Comparison of ENCODE assay signal across 19 mouse cellular contexts in genomic region chr6:32388276-32388675, GRCm38 (mm10).
A peak's percentile ranks its signal among the peaks of the same experiment; 100 is the strongest.
DNase-seq lines count a peak whose midpoint lies in the region; ATAC-seq lines count a peak whose summit lies in the region.
"Had no signal": no experiment of that assay in that cellular context is flagged by ENCODE, and none has a peak within 500 bp of the region (broad histone marks: within the 10 kb centered on the region; RNA-seq: fewer than 3 reads in every experiment).

No protein-coding gene starts in this region.

- 16% methylated on average over 1 of the region's 1 CpGs for WGBS in heart, embryonic 11.5 days (ENCODE audit: insufficient replicate concordance)

- H3K4me2 ChIP-seq in heart, embryonic 11.5 days = no peak overlapping the region
- H3K4me2 ChIP-seq: forebrain, embryonic 13.5 days; hindbrain, embryonic 15.5 days; liver, embryonic 15.5 days had no signal

- ATAC-seq in heart, embryonic 11.5 days (replicated peaks; ENCODE audit: insufficient number of reproducible peaks, low FRiP score, low TSS enrichment) = no peak
- ATAC-seq in erythroblast, adult 5-6 weeks (replicated peaks; ENCODE audit: low FRiP score, poor library complexity, severe bottlenecking) = no peak
- no peak for ATAC-seq in inflammation-experienced regulatory T-cells, adult 6 months
- ATAC-seq: forebrain, embryonic 13.5 days had no signal

- peak; percentile 56 for DNase-seq in adrenal gland, postnatal 10 days
- DNase-seq in adrenal gland, adult 8-10 months = no peak
- DNase-seq in Muller cell, postnatal 12 days (ENCODE audit: inconsistent ontology term) = peak; percentile 44
- peak; percentile 82 for DNase-seq in kidney, postnatal 14 days
- no peak for DNase-seq in cerebellum, adult 18-20 months
- DNase-seq: cerebellum, adult 11-12 months; retina, postnatal 1 day; spleen, adult 18-20 months; thymus, adult 18-20 months had no signal

- peaks cover 23% of the 10 kb centered on the region for H3K4me1 ChIP-seq in heart, embryonic 11.5 days (ENCODE audit: control insufficient read depth, insufficient read depth, low read length)
- H3K4me1 ChIP-seq: liver, embryonic 15.5 days had no signal

- H3K4me3 ChIP-seq in heart, embryonic 11.5 days (ENCODE audit: low read depth, low read length) = no peak overlapping the region
- H3K4me3 ChIP-seq: forebrain, embryonic 13.5 days; hindbrain, embryonic 15.5 days; layer of hippocampus, adult 2 months; liver, embryonic 15.5 days; megakaryocyte, embryonic 14.5 days; myocyte had no signal

- H3K36me3 ChIP-seq in heart, embryonic 11.5 days (ENCODE audit: control insufficient read depth, insufficient read depth, low read length) = no peaks in the 10 kb centered on the region
- H3K36me3 ChIP-seq: G1E; hindbrain, embryonic 15.5 days; liver, embryonic 15.5 days had no signal

- H3K9ac ChIP-seq in heart, embryonic 11.5 days (ENCODE audit: low read depth, low read length) = no peak overlapping the region
- H3K9ac ChIP-seq: forebrain, embryonic 13.5 days; hindbrain, embryonic 15.5 days; liver, embryonic 15.5 days had no signal

- no peaks in the 10 kb centered on the region for H3K27me3 ChIP-seq in heart, embryonic 11.5 days (ENCODE audit: control insufficient read depth, insufficient read depth, low read length)
- H3K27me3 ChIP-seq: forebrain, embryonic 13.5 days; hindbrain, embryonic 15.5 days; liver, embryonic 15.5 days; megakaryocyte, embryonic 14.5 days had no signal

- peak overlapping the region; percentile 46; the same call in 1 of the 2 replicates for H3K27ac ChIP-seq in heart, embryonic 11.5 days (ENCODE audit: low read depth, low read length)
- H3K27ac ChIP-seq: forebrain, embryonic 13.5 days; hindbrain, embryonic 15.5 days; layer of hippocampus, adult 2 months; liver, embryonic 15.5 days had no signal

- no peaks in the 10 kb centered on the region for H3K9me3 ChIP-seq in heart, embryonic 11.5 days (replicated peaks; ENCODE audit: control insufficient read depth, low read length)
- H3K9me3 ChIP-seq: forebrain, embryonic 13.5 days; G1E; hindbrain, embryonic 15.5 days; liver, embryonic 15.5 days; megakaryocyte, embryonic 14.5 days had no signal

Comparison
In these comparisons a context has a peak if more than half of its experiments do, and no peak if none do; other contexts are left out.
1. DNase-seq: peak in adrenal gland, postnatal 10 days (single experiment), Muller cell, postnatal 12 days (single experiment) and kidney, postnatal 14 days (single experiment); none in adrenal gland, adult 8-10 months (single experiment) and cerebellum, adult 18-20 months (0 of 2).